Mouse (Mus musculus): ENCODE measurements around the gene Parm1. TPM values are rescaled to one million over a fixed set of nuclear protein-coding genes. Genes with fewer than 3 reads are reported as not detected.

The Parm1 gene
- polyA plus RNA-seq, 1 experiment from 2014 or later, result 30.4 TPM

GRCm38 (mm10) chr5:91518302-91518790 lies 931 bp downstream of the Parm1 start:
- WGBS, result 2% methylated on average over 16 of the region's 16 CpGs
- no peaks in the 10 kb centered on the region for H3K27me3 ChIP-seq (replicated peaks)
- no peak for ATAC-seq (ENCODE audit: extremely low read depth, insufficient number of reproducible peaks, low FRiP score, low TSS enrichment)
- peaks cover 38% of the 10 kb centered on the region for H3K4me1 ChIP-seq
- peak overlapping the region; percentile 63 for H3K4me3 ChIP-seq
- no peaks in the 10 kb centered on the region for H3K36me3 ChIP-seq
- peak overlapping the region; percentile 74 for H3K4me2 ChIP-seq
- peak overlapping the region; percentile 67; the same call in 1 of the 2 replicates for H3K27ac ChIP-seq (replicated peaks)
- peak overlapping the region; percentile 86 for H3K9ac ChIP-seq
- no peaks in the 10 kb centered on the region for H3K9me3 ChIP-seq

- ATAC-seq (ENCODE audit: extremely low read depth, insufficient number of reproducible peaks, low FRiP score, low TSS enrichment), result no peak
- H3K9me3 ChIP-seq, result no peaks in the 10 kb centered on the region
- H3K4me3 ChIP-seq, result peak overlapping the region; percentile 63
- H3K4me2 ChIP-seq, result peak overlapping the region; percentile 74
- peak overlapping the region; percentile 86 for H3K9ac ChIP-seq
- peak overlapping the region; percentile 67 for H3K27ac ChIP-seq (replicated peaks)
- 2% methylated on average over 7 of the region's 7 CpGs for WGBS
- H3K36me3 ChIP-seq, result 0 out of 2 replicates have a peak, but pooled peaks cover under 1% of the 10 kb centered on the region
- peaks cover 38% of the 10 kb centered on the region for H3K4me1 ChIP-seq
- H3K27me3 ChIP-seq (replicated peaks), result no peaks in the 10 kb centered on the region
These were observed 1.5 kb downstream of the Parm1 start for GRCm38 (mm10) chr5:91518946-91519345.

- Histone ChIP-seq H3K4me2 (peak overlapping the region; percentile 74), H3K9me3 (no peaks in the 10 kb centered on the region), H3K27ac (replicated peaks) (peak overlapping the region; percentile 12; the same call in 1 of the 2 replicates), H3K36me3 (0 out of 2 replicates have a peak, but pooled peaks cover 4% of the 10 kb centered on the region), H3K4me3 (peak overlapping the region; percentile 63), H3K9ac (peak overlapping the region; percentile 68), H3K4me1 (peaks cover 38% of the 10 kb centered on the region), H3K27me3 (replicated peaks) (no peaks in the 10 kb centered on the region)
- 43% methylated on average over 4 of the region's 4 CpGs for WGBS
- no peak for ATAC-seq (ENCODE audit: extremely low read depth, insufficient number of reproducible peaks, low FRiP score, low TSS enrichment)
These were observed 2.1 kb downstream of the Parm1 start for GRCm38 (mm10) chr5:91519521-91519920.

- Histone ChIP-seq H3K27me3 (replicated peaks) (no peaks in the 10 kb centered on the region), H3K4me2 (no peak overlapping the region), H3K9me3 (no peaks in the 10 kb centered on the region), H3K36me3 (peaks cover 5% of the 10 kb centered on the region; the same call in 1 of the 2 replicates), H3K9ac (no peak overlapping the region), H3K27ac (replicated peaks) (no peak overlapping the region), H3K4me3 (no peak overlapping the region), H3K4me1 (no peaks in the 10 kb centered on the region)
- WGBS, result 67% methylated on average over 10 of the region's 10 CpGs
- no peak for ATAC-seq (ENCODE audit: extremely low read depth, insufficient number of reproducible peaks, low FRiP score, low TSS enrichment)
These were observed 15.5 kb downstream of the Parm1 start for GRCm38 (mm10) chr5:91532748-91533496.

- Histone ChIP-seq H3K36me3 (no peaks in the 10 kb centered on the region), H3K9ac (no peak overlapping the region), H3K4me2 (no peak overlapping the region), H3K4me1 (peaks cover 26% of the 10 kb centered on the region), H3K9me3 (0 out of 2 replicates have a peak, but pooled peaks cover 4% of the 10 kb centered on the region), H3K27me3 (replicated peaks) (no peaks in the 10 kb centered on the region), H3K4me3 (no peak overlapping the region), H3K27ac (replicated peaks) (no peak overlapping the region)
- WGBS, result 70% methylated on average over 7 of the region's 7 CpGs
- ATAC-seq (ENCODE audit: extremely low read depth, insufficient number of reproducible peaks, low FRiP score, low TSS enrichment), result no peak
These were observed 41.7 kb downstream of the Parm1 start for GRCm38 (mm10) chr5:91559071-91559610.

- Histone ChIP-seq H3K4me2 (no peak overlapping the region), H3K4me3 (no peak overlapping the region), H3K9ac (no peak overlapping the region), H3K27ac (replicated peaks) (no peak overlapping the region), H3K9me3 (0 out of 2 replicates have a peak, but pooled peaks cover 4% of the 10 kb centered on the region), H3K36me3 (no peaks in the 10 kb centered on the region), H3K4me1 (peaks cover 32% of the 10 kb centered on the region), H3K27me3 (replicated peaks) (no peaks in the 10 kb centered on the region)
- ATAC-seq (ENCODE audit: extremely low read depth, insufficient number of reproducible peaks, low FRiP score, low TSS enrichment), result no peak
- 65% methylated on average over 2 of the region's 2 CpGs for WGBS
These were observed 42.3 kb downstream of the Parm1 start for GRCm38 (mm10) chr5:91559711-91560110.

- Histone ChIP-seq H3K9ac (no peak overlapping the region), H3K27me3 (replicated peaks) (no peaks in the 10 kb centered on the region), H3K4me2 (no peak overlapping the region), H3K4me1 (peaks cover 48% of the 10 kb centered on the region), H3K9me3 (0 out of 2 replicates have a peak, but pooled peaks cover 4% of the 10 kb centered on the region), H3K36me3 (no peaks in the 10 kb centered on the region), H3K27ac (replicated peaks) (no peak overlapping the region), H3K4me3 (no peak overlapping the region)
- 79% methylated on average over 3 of the region's 3 CpGs for WGBS
- ATAC-seq (ENCODE audit: extremely low read depth, insufficient number of reproducible peaks, low FRiP score, low TSS enrichment), result no peak
These were observed 44.0 kb downstream of the Parm1 start for GRCm38 (mm10) chr5:91561394-91561793.

- no peaks in the 10 kb centered on the region for H3K36me3 ChIP-seq
- no peaks in the 10 kb centered on the region for H3K27me3 ChIP-seq (replicated peaks)
- H3K4me3 ChIP-seq, result no peak overlapping the region
- H3K9ac ChIP-seq, result no peak overlapping the region
- no peak overlapping the region for H3K4me2 ChIP-seq
- peaks cover 54% of the 10 kb centered on the region for H3K4me1 ChIP-seq
- ATAC-seq (ENCODE audit: extremely low read depth, insufficient number of reproducible peaks, low FRiP score, low TSS enrichment), result no peak
- WGBS, result 50% methylated on average over 7 of the region's 7 CpGs
- peak overlapping the region; percentile 87 for H3K27ac ChIP-seq (replicated peaks)
- H3K9me3 ChIP-seq, result 0 out of 2 replicates have a peak, but pooled peaks cover 4% of the 10 kb centered on the region
These were observed 45.1 kb downstream of the Parm1 start for GRCm38 (mm10) chr5:91562486-91562885.

GRCm38 (mm10) chr5:91564054-91564453 lies 46.6 kb downstream of the Parm1 start:
- H3K4me2 ChIP-seq, result peak overlapping the region; percentile 55
- H3K9ac ChIP-seq, result peak overlapping the region; percentile 26; the same call in 1 of the 2 replicates
- 18% methylated on average over 3 of the region's 3 CpGs for whole genome bisulfite sequencing
- no peaks in the 10 kb centered on the region for H3K27me3 ChIP-seq (replicated peaks)
- peaks cover 64% of the 10 kb centered on the region for H3K4me1 ChIP-seq
- ATAC-seq (ENCODE audit: extremely low read depth, insufficient number of reproducible peaks, low FRiP score, low TSS enrichment), result no peak; the same call in 1 of the 2 replicates
- H3K4me3 ChIP-seq, result no peak overlapping the region
- H3K9me3 ChIP-seq, result 0 out of 2 replicates have a peak, but pooled peaks cover 4% of the 10 kb centered on the region
- no peaks in the 10 kb centered on the region for H3K36me3 ChIP-seq
- peak overlapping the region; percentile 87 for H3K27ac ChIP-seq (replicated peaks)

- H3K4me1 ChIP-seq, result peaks cover 60% of the 10 kb centered on the region
These were observed 48.0 kb downstream of the Parm1 start for GRCm38 (mm10) chr5:91565458-91565857.

GRCm38 (mm10) chr5:91566591-91566990 lies 49.2 kb downstream of the Parm1 start:
- H3K9ac ChIP-seq, result no peak overlapping the region
- H3K27me3 ChIP-seq (replicated peaks), result no peaks in the 10 kb centered on the region
- 0 out of 2 replicates have a peak overlapping the region, but pooled peaks have one; percentile 12 for H3K27ac ChIP-seq (replicated peaks)
- peaks cover 60% of the 10 kb centered on the region for H3K4me1 ChIP-seq
- no peaks in the 10 kb centered on the region for H3K36me3 ChIP-seq
- no peak for ATAC-seq (ENCODE audit: extremely low read depth, insufficient number of reproducible peaks, low FRiP score, low TSS enrichment)
- H3K4me2 ChIP-seq, result no peak overlapping the region
- WGBS, result 58% methylated on average over 3 of the region's 3 CpGs
- 0 out of 2 replicates have a peak, but pooled peaks cover 4% of the 10 kb centered on the region for H3K9me3 ChIP-seq
- no peak overlapping the region for H3K4me3 ChIP-seq

More at GRCm38 (mm10) chr5:91565458-91565857, 48.0 kb downstream of the Parm1 start:
- no peaks in the 10 kb centered on the region for H3K27me3 ChIP-seq (replicated peaks)
- H3K9ac ChIP-seq, result no peak overlapping the region
- ATAC-seq (ENCODE audit: extremely low read depth, insufficient number of reproducible peaks, low FRiP score, low TSS enrichment), result no peak
- H3K36me3 ChIP-seq, result no peaks in the 10 kb centered on the region
- peak overlapping the region; percentile 87 for H3K27ac ChIP-seq (replicated peaks)
- no peak overlapping the region for H3K4me3 ChIP-seq
- no peak overlapping the region for H3K4me2 ChIP-seq
- WGBS, result 58% methylated on average over 3 of the region's 3 CpGs
- 0 out of 2 replicates have a peak, but pooled peaks cover 4% of the 10 kb centered on the region for H3K9me3 ChIP-seq

All from heart, embryonic 13.5 days (tissue).